Mouse (Mus musculus) neural tube, embryonic 15.5 days (tissue): ENCODE results near the gene Gabbr2. TPM values are rescaled to one million over a fixed set of nuclear protein-coding genes. Genes with fewer than 3 reads are reported as not detected.

Source experiments
- ATAC-seq: fragments of 200-750 bp; cut with Nextera tagmentation; 2 replicates; pipeline ENCODE4 v1.8.0; 2017; ENCODE audit warnings: mild to moderate bottlenecking, moderate TSS enrichment, moderate library complexity; ENCODE audit not compliant: low FRiP score
- H3K27ac ChIP-seq: fragments of 300-500 bp; sonication (generic); replicated peaks from 2 replicates; pipeline ENCODE4 v1.5.1; 2015; ENCODE audit warnings: mild to moderate bottlenecking, inconsistent platforms
- H3K27me3 ChIP-seq: fragments of 300-500 bp; sonication (generic); replicated peaks from 2 replicates; pipeline ENCODE4 v1.6.1; 2015; ENCODE audit warnings: inconsistent platforms
- H3K36me3 ChIP-seq: fragments of 300-500 bp; sonication (generic); 2 replicates; pipeline ENCODE4 v1.6.1; 2015; ENCODE audit warnings: inconsistent platforms
- H3K4me1 ChIP-seq: fragments of 300-500 bp; sonication (generic); 2 replicates; pipeline ENCODE4 v1.6.1; 2015; ENCODE audit warnings: inconsistent platforms
- H3K4me2 ChIP-seq: fragments of 300-500 bp; sonication (generic); 2 replicates; pipeline ENCODE4 v1.6.1; 2015; ENCODE audit warnings: inconsistent platforms, mild to moderate bottlenecking, moderate library complexity
- H3K4me3 ChIP-seq: fragments of 300-500 bp; sonication (generic); replicated peaks from 2 replicates; pipeline ENCODE4 v1.5.1; 2015; ENCODE audit warnings: mild to moderate bottlenecking, inconsistent platforms
- H3K9ac ChIP-seq: fragments of 300-500 bp; sonication (generic); replicated peaks from 2 replicates; pipeline ENCODE4 v1.6.1; 2015; ENCODE audit warnings: mild to moderate bottlenecking, inconsistent platforms
- H3K9me3 ChIP-seq: fragments of 300-500 bp; sonication (generic); replicated peaks from 2 replicates; pipeline ENCODE4 v1.6.1; 2016; ENCODE audit warnings: inconsistent platforms
- WGBS: fragments of 180-500 bp; shearing (Covaris S2); methylation state at CpG from one replicate; pipeline ENCODE4 v1.1.7; 2015; ENCODE audit warnings: mixed read lengths; 5-methylcytosine and 5-hydroxymethylcytosine counted together
- polyA plus RNA-seq: library from polyadenylated mRNA; unstranded; fragments of >200 nt; fragmentation: Nextera tagmentation; extraction: Ambion mirVana; gene quantifications from 2 replicates; pipeline ENCODE4 v1.2.1, GENCODE M21; 2015

The Gabbr2 gene
- polyA plus RNA-seq, 1 experiment from 2014 or later = 12.5 TPM

GRCm38 (mm10) chr4:46802386-46802785 lies 189.3 kb downstream of the Gabbr2 start:
- no peak overlapping the region for H3K9ac ChIP-seq
- no peaks in the 10 kb centered on the region for H3K4me1 ChIP-seq
- no peaks in the 10 kb centered on the region for H3K27me3 ChIP-seq
- H3K36me3 ChIP-seq = no peaks in the 10 kb centered on the region; the same call in none of the 2 replicates
- 82% methylated on average over 7 of the region's 7 CpGs for WGBS
- H3K27ac ChIP-seq = no peak overlapping the region
- H3K4me2 ChIP-seq = no peak overlapping the region
- H3K9me3 ChIP-seq = no peaks in the 10 kb centered on the region
- ATAC-seq = no peak
- H3K4me3 ChIP-seq = no peak overlapping the region

GRCm38 (mm10) chr4:46799904-46800303 lies 191.8 kb downstream of the Gabbr2 start:
- Histone ChIP-seq H3K27me3 (no peaks in the 10 kb centered on the region), H3K4me3 (no peak overlapping the region), H3K9me3 (no peaks in the 10 kb centered on the region), H3K27ac (no peak overlapping the region), H3K9ac (no peak overlapping the region), H3K4me1 (peaks cover 3% of the 10 kb centered on the region; the same call in 1 of the 2 replicates), H3K36me3 (no peaks in the 10 kb centered on the region; the same call in none of the 2 replicates), H3K4me2 (no peak overlapping the region)
- 36% methylated on average over 4 of the region's 4 CpGs for WGBS
- ATAC-seq = no peak

- Histone ChIP-seq H3K4me1 (peaks cover 6% of the 10 kb centered on the region; the same call in 1 of the 2 replicates), H3K27ac (no peak overlapping the region), H3K4me3 (no peak overlapping the region), H3K9me3 (no peaks in the 10 kb centered on the region), H3K9ac (no peak overlapping the region), H3K27me3 (no peaks in the 10 kb centered on the region), H3K4me2 (no peak overlapping the region), H3K36me3 (no peaks in the 10 kb centered on the region)
- ATAC-seq = no peak
- 52% methylated on average over 7 of the region's 7 CpGs for WGBS
Measured at GRCm38 (mm10) chr4:46795707-46796106, 196.0 kb downstream of the Gabbr2 start.

- Histone ChIP-seq H3K4me2 (no peak overlapping the region), H3K36me3 (no peaks in the 10 kb centered on the region), H3K9me3 (no peaks in the 10 kb centered on the region), H3K27me3 (no peaks in the 10 kb centered on the region), H3K27ac (no peak overlapping the region), H3K4me3 (no peak overlapping the region), H3K9ac (no peak overlapping the region), H3K4me1 (peaks cover 6% of the 10 kb centered on the region; the same call in 1 of the 2 replicates)
- no peak for ATAC-seq
- WGBS = 88% methylated on average over 7 of the region's 7 CpGs
Measured at GRCm38 (mm10) chr4:46794583-46794982, 197.1 kb downstream of the Gabbr2 start.

- H3K4me2 ChIP-seq = no peak overlapping the region
- no peaks in the 10 kb centered on the region for H3K9me3 ChIP-seq
- no peaks in the 10 kb centered on the region for H3K36me3 ChIP-seq
- H3K27me3 ChIP-seq = no peaks in the 10 kb centered on the region
- ATAC-seq = no peak
- no peak overlapping the region for H3K27ac ChIP-seq
- no peak overlapping the region for H3K4me3 ChIP-seq
- no peak overlapping the region for H3K9ac ChIP-seq
- WGBS = 87% methylated on average over 9 of the region's 9 CpGs
- peaks cover 6% of the 10 kb centered on the region; the same call in 1 of the 2 replicates for H3K4me1 ChIP-seq
Measured at GRCm38 (mm10) chr4:46792280-46793026, 199.2 kb downstream of the Gabbr2 start.

- H3K9ac ChIP-seq = no peak overlapping the region
- ATAC-seq = no peak
- H3K36me3 ChIP-seq = no peaks in the 10 kb centered on the region; the same call in 1 of the 2 replicates
- 82% methylated on average over 14 of the region's 14 CpGs for WGBS
- no peak overlapping the region for H3K4me2 ChIP-seq
- no peaks in the 10 kb centered on the region for H3K27me3 ChIP-seq
- no peaks in the 10 kb centered on the region for H3K9me3 ChIP-seq
- H3K27ac ChIP-seq = no peak overlapping the region
- peaks cover 6% of the 10 kb centered on the region; the same call in 1 of the 2 replicates for H3K4me1 ChIP-seq
- no peak overlapping the region for H3K4me3 ChIP-seq
Measured at GRCm38 (mm10) chr4:46791268-46791951, 200.3 kb downstream of the Gabbr2 start.

GRCm38 (mm10) chr4:46790609-46791267 lies 200.9 kb downstream of the Gabbr2 start:
- Histone ChIP-seq H3K36me3 (no peaks in the 10 kb centered on the region; the same call in 1 of the 2 replicates), H3K27ac (no peak overlapping the region), H3K9ac (no peak overlapping the region), H3K4me2 (no peak overlapping the region), H3K9me3 (no peaks in the 10 kb centered on the region), H3K4me3 (no peak overlapping the region), H3K4me1 (0 out of 2 replicates have a peak, but pooled peaks cover 3% of the 10 kb centered on the region), H3K27me3 (no peaks in the 10 kb centered on the region)
- no peak for ATAC-seq
- WGBS = 59% methylated on average over 9 of the region's 9 CpGs

GRCm38 (mm10) chr4:46784430-46785049 lies 207.1 kb downstream of the Gabbr2 start:
- H3K9me3 ChIP-seq = no peaks in the 10 kb centered on the region
- peak overlapping the region; percentile 33 for H3K27ac ChIP-seq
- no peak overlapping the region for H3K9ac ChIP-seq
- peaks cover 10% of the 10 kb centered on the region for H3K4me1 ChIP-seq
- no peaks in the 10 kb centered on the region; the same call in 1 of the 2 replicates for H3K36me3 ChIP-seq
- 63% methylated on average over 14 of the region's 14 CpGs for WGBS
- H3K27me3 ChIP-seq = no peaks in the 10 kb centered on the region
- H3K4me3 ChIP-seq = no peak overlapping the region
- ATAC-seq = peak; percentile 60; the same call in 1 of the 2 replicates
- H3K4me2 ChIP-seq = no peak overlapping the region

GRCm38 (mm10) chr4:46781109-46781508 lies 210.6 kb downstream of the Gabbr2 start:
- WGBS = 63% methylated on average over 6 of the region's 6 CpGs
- no peak overlapping the region for H3K4me2 ChIP-seq
- H3K9ac ChIP-seq = no peak overlapping the region
- no peaks in the 10 kb centered on the region for H3K27me3 ChIP-seq
- H3K36me3 ChIP-seq = no peaks in the 10 kb centered on the region
- no peak for ATAC-seq
- no peak overlapping the region for H3K27ac ChIP-seq
- no peak overlapping the region for H3K4me3 ChIP-seq
- H3K4me1 ChIP-seq = peaks cover 10% of the 10 kb centered on the region
- no peaks in the 10 kb centered on the region for H3K9me3 ChIP-seq

GRCm38 (mm10) chr4:46775959-46776358 lies 215.7 kb downstream of the Gabbr2 start:
- Histone ChIP-seq H3K4me2 (no peak overlapping the region), H3K9me3 (no peaks in the 10 kb centered on the region), H3K27me3 (no peaks in the 10 kb centered on the region), H3K36me3 (no peaks in the 10 kb centered on the region), H3K4me1 (peaks cover 8% of the 10 kb centered on the region; the same call in 1 of the 2 replicates), H3K27ac (no peak overlapping the region), H3K4me3 (no peak overlapping the region), H3K9ac (no peak overlapping the region)
- ATAC-seq = no peak
- 73% methylated on average over 5 of the region's 5 CpGs for WGBS

- 13% methylated on average over 14 of the region's 14 CpGs for WGBS
- Histone ChIP-seq H3K9ac (no peak overlapping the region), H3K4me2 (no peak overlapping the region), H3K4me1 (peaks cover 8% of the 10 kb centered on the region; the same call in 1 of the 2 replicates), H3K27ac (no peak overlapping the region), H3K4me3 (no peak overlapping the region), H3K27me3 (no peaks in the 10 kb centered on the region), H3K36me3 (no peaks in the 10 kb centered on the region), H3K9me3 (no peaks in the 10 kb centered on the region)
- no peak for ATAC-seq
Measured at GRCm38 (mm10) chr4:46774652-46775051, 217.0 kb downstream of the Gabbr2 start.
